21 mouse cellular contexts compared by ENCODE assay signal in the genomic region with DNA sequence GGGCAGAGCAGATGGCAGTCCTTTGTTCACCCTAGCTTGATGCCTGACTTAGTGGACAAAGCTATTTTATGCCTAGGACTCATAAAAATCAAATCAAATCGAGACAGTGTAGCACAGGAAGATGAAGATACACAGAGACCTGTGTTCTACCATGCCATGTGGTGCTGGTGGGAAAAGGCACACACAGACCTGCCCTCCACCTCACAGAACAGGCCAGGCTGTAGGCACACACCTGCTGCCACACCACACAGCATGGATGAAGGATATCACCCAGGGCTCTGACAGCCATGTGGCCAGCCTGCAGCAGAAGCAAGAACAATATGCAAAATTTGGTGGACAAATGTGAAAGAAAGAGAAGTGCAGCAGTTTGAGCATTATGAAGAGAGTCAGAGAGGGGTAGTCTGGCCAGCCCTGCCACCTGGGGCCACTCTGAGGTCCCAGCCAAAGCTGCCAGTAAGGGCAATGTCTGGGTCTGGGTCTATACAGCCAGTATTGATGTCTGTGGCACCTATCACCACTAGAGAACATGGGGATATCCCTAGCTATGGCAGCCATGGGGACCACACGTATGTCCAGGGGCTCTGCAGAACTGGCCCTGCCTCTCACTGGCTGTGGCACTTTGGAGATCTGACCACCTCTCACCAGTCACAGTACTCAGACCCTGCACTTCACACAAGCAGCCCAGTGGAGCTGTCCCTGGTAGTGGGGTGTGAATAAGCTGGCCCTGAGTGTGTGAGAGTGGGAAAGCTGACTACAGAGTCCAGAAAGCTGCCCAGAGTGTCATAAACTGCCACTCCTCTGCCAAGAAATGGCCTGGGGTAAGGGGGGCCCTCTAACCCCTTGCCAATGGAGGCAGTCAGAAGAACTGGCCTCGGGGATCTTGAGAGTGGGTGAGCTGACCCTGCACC. TPM values are rescaled to one million over a fixed set of nuclear protein-coding genes. Genes with fewer than 3 reads are reported as not detected.
A peak's percentile ranks its signal among the peaks of the same experiment; 100 is the strongest.
DNase-seq lines count a peak whose midpoint lies in the region; ATAC-seq and TF ChIP-seq lines count a peak whose summit lies in the region.
"Had no signal": no experiment of that assay in that cellular context is flagged by ENCODE, and none has a peak within 500 bp of the region (broad histone marks: within the 10 kb centered on the region; RNA-seq: fewer than 3 reads in every experiment).

No protein-coding gene starts in this region.

- no peak overlapping the region for H3K4me2 ChIP-seq in heart, embryonic 12.5 days
- H3K4me2 ChIP-seq in embryonic facial prominence, embryonic 15.5 days (replicated peaks): no peak overlapping the region
- H3K4me2 ChIP-seq in midbrain, embryonic 13.5 days (replicated peaks): no peak overlapping the region

- no peaks in the 10 kb centered on the region for H3K4me1 ChIP-seq in heart, embryonic 12.5 days (replicated peaks)
- H3K4me1 ChIP-seq in embryonic facial prominence, embryonic 15.5 days: no peaks in the 10 kb centered on the region
- H3K4me1 ChIP-seq in midbrain, embryonic 13.5 days (replicated peaks): peaks cover 5% of the 10 kb centered on the region; the same call in 1 of the 2 replicates

- H3K36me3 ChIP-seq in heart, embryonic 12.5 days: no peaks in the 10 kb centered on the region
- no peaks in the 10 kb centered on the region for H3K36me3 ChIP-seq in embryonic facial prominence, embryonic 15.5 days
- no peaks in the 10 kb centered on the region for H3K36me3 ChIP-seq in midbrain, embryonic 13.5 days

- no peak overlapping the region for H3K9ac ChIP-seq in heart, embryonic 12.5 days
- H3K9ac ChIP-seq in embryonic facial prominence, embryonic 15.5 days: no peak overlapping the region
- no peak overlapping the region for H3K9ac ChIP-seq in midbrain, embryonic 13.5 days (replicated peaks)
- H3K9ac ChIP-seq: liver, postnatal 0 days had no signal

- no peaks in the 10 kb centered on the region for H3K27me3 ChIP-seq in heart, embryonic 12.5 days (replicated peaks)
- no peaks in the 10 kb centered on the region for H3K27me3 ChIP-seq in embryonic facial prominence, embryonic 15.5 days
- no peaks in the 10 kb centered on the region for H3K27me3 ChIP-seq in midbrain, embryonic 13.5 days

- H3K27ac ChIP-seq in heart, embryonic 12.5 days (ENCODE audit: poor library complexity, severe bottlenecking): no peak overlapping the region
- no peak overlapping the region for H3K27ac ChIP-seq in embryonic facial prominence, embryonic 15.5 days (replicated peaks)
- H3K27ac ChIP-seq in midbrain, embryonic 13.5 days: no peak overlapping the region

- TF ChIP-seq POLR2A in brain, embryonic 14.5 days (IDR thresholded peaks at IDR 0.05; ENCODE audit: borderline replicate concordance, extremely low read depth, insufficient read depth, insufficient read length, poor library complexity, severe bottlenecking): no peak

- H3K4me3 ChIP-seq in heart, embryonic 12.5 days: no peak overlapping the region
- no peak overlapping the region for H3K4me3 ChIP-seq in embryonic facial prominence, embryonic 15.5 days (replicated peaks)
- H3K4me3 ChIP-seq in midbrain, embryonic 13.5 days (replicated peaks): no peak overlapping the region

- TF ChIP-seq CTCF in brain, embryonic 14.5 days (IDR thresholded peaks at IDR 0.05; ENCODE audit: borderline replicate concordance, extremely low read depth, insufficient read depth, insufficient read length): no peak

- no peak for DNase-seq in heart, adult 11 months
- DNase-seq in brain, embryonic 14.5 days (ENCODE audit: low read depth): peak; percentile 23
- no peak for DNase-seq in right cerebral cortex, postnatal 4 days
- DNase-seq in right cerebral cortex, postnatal 10 days (ENCODE audit: low spot score in 2 of 2): no peak
- DNase-seq in adrenal gland, postnatal 10 days: no peak
- DNase-seq: cerebellum, adult 11 months; heart, postnatal 36 days; kidney, adult 18-20 months; kidney, postnatal 4 days; liver, postnatal 0 days; right cerebral cortex, postnatal 14 days; thymus, postnatal 4 days had no signal

- no peaks in the 10 kb centered on the region for H3K9me3 ChIP-seq in heart, embryonic 12.5 days (replicated peaks)
- no peaks in the 10 kb centered on the region for H3K9me3 ChIP-seq in embryonic facial prominence, embryonic 15.5 days (replicated peaks)
- no peaks in the 10 kb centered on the region for H3K9me3 ChIP-seq in midbrain, embryonic 13.5 days

- WGBS in heart, embryonic 12.5 days: 49% methylated on average over 3 of the region's 3 CpGs
- WGBS in embryonic facial prominence, embryonic 15.5 days: 53% methylated on average over 3 of the region's 3 CpGs
- 56% methylated on average over 3 of the region's 3 CpGs for WGBS in midbrain, embryonic 13.5 days

- 0 out of 2 replicates have a peak, but pooled peaks have one; percentile 11 for ATAC-seq in heart, embryonic 12.5 days (ENCODE audit: insufficient number of reproducible peaks, low FRiP score)
- 0 out of 2 replicates have a peak, but pooled peaks have one; percentile 29 for ATAC-seq in embryonic facial prominence, embryonic 15.5 days (ENCODE audit: insufficient number of reproducible peaks, low FRiP score, low TSS enrichment, low read depth)
- ATAC-seq in midbrain, embryonic 13.5 days: peak; percentile 66
- ATAC-seq: CD4-positive, CD25-positive, alpha-beta regulatory T cell, adult 4 months; liver, postnatal 0 days had no signal

RNA-seq across cellular contexts. Expression of a gene that starts 57.1 kb away (rescaled TPM):
- polyA plus RNA-seq in heart, embryonic 12.5 days (2016; fragmentation: Nextera tagmentation; extraction: Ambion mirVana): not detected in 2 replicates
- 2.1 and 2.4 TPM in 2 replicates for polyA plus RNA-seq in brain, embryonic 14.5 days (2012; rRNA removed)
- not detected in 2 replicates for polyA plus RNA-seq in embryonic facial prominence, embryonic 15.5 days (2015; fragmentation: Nextera tagmentation; extraction: Ambion mirVana)
- polyA plus RNA-seq in midbrain, embryonic 13.5 days (2015; fragmentation: Nextera tagmentation; extraction: Ambion mirVana): 0.28 and 0.45 TPM in 2 replicates
- total RNA-seq in adrenal gland, postnatal 10 days (2021): not detected
- total RNA-seq: adrenal gland, postnatal 4 days; heart, postnatal 36 days; layer of hippocampus, postnatal 25 days; megakaryocyte, adult 5-6 weeks had no signal
- polyA plus RNA-seq: gonadal fat pad, adult 2 months; limb, embryonic 11.5 days; liver, postnatal 0 days had no signal

Comparison
In these comparisons a context has a peak if more than half of its experiments do, and no peak if none do; other contexts are left out.
1. ATAC-seq: peak in every context shown above with its lines; median percentile 66 in midbrain, embryonic 13.5 days; 29 in embryonic facial prominence, embryonic 15.5 days; 11 in heart, embryonic 12.5 days.